Mouse (Mus musculus) telencephalon, adult 2 months (tissue): ENCODE data around the gene Tmx1.

Experiments
- DNase-seq: peaks from one replicate; pipeline ENCODE4 v3.0.0-alpha.2; 2011; ENCODE audit warnings: low read depth, low spot score

Tmx1 gene

DNA sequence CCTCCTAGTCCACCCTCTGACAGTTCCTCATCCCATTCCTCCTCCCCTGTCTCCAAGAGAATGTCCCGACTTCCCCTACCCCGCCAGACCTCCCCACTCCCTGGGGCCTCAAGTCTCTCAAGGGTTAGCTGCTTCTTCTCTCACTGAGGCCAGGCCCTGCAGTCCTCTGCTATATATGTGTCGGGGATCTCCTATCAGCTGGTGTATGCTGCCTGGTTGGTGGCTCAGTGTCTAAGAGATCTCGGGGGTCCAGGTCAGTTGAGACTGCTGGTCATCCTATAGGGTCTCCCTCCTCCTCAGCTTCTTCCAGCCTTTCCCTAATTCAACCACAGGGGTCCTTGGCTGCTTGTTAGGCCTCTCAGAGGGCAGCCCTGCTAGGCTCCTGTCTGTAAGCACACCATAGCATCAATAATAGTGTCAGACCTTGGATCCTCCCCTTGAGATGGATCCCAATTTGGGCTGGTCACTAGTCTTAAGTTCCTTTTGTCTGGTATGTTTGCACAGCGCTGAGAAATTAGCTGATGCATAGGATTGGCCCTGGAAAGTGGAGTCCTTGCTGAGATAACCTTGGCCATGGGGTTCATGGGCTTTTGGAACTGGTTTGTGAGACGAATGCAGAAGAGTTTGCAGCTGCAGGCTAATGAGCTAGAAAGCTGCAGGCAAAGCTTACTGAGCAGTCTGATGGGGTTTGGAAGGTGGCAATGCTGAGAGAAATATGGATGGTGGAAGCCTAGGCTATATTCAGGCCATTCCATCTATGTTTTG is 34.0 kb downstream of the Tmx1 start:
- DNase-seq: no peak

DNA sequence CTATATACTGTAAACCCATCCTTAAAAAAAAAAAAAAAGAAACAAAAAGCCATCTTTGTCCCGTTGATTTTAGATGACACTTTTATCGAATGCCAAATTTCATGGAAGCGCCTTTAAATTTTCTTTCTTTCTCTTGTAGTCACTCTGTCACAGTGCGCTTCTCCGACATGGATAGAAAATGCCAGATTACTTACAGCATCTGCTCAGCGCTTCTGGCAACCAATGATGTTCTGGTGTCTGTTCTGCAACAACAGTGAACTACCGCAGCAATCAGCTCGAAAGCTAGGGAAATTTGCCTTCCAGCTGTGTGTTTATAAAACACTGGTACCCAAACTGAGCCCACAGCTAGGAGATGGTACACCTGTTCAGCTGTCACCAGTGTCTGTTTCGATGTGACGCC is 39.5 kb downstream of the Tmx1 start:
- no peak for DNase-seq

DNA sequence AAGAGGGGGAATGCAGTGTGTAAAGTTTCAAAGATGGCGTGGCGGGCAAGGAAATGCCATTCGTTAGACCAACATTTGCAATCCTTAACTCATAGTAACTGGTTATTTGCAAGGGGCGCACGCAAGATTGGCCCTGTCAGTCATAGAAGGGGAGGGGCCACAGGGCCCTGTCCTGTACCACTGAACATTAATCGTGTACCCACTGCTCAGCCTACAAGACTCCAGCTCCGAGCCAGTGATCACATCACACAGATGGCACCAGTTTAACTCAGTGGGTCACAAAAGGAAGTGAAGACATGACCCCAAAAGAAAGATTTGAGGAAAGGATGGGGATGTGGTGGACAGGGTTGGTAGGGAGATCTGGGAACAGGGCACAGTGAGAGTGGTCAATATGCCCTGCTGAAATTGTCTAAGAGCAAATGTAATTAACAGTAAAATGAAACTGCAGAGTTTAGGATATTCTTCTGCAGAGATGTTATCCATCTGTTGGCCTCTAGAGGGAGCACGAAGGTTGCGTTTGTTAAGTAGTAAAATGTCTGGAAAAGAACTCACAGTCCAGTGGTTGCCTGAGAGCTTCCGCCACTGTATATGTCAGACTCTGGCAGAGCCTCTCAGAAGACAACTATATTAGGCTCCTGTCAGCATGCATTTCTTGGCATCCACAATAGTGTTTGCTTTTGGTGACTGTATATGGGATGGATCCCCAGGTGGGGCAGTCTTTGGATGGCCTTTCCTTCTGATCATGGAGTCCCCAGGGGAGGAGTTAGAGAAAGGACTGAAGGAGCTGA is 41.8 kb downstream of the Tmx1 start:
- no peak for DNase-seq

DNA sequence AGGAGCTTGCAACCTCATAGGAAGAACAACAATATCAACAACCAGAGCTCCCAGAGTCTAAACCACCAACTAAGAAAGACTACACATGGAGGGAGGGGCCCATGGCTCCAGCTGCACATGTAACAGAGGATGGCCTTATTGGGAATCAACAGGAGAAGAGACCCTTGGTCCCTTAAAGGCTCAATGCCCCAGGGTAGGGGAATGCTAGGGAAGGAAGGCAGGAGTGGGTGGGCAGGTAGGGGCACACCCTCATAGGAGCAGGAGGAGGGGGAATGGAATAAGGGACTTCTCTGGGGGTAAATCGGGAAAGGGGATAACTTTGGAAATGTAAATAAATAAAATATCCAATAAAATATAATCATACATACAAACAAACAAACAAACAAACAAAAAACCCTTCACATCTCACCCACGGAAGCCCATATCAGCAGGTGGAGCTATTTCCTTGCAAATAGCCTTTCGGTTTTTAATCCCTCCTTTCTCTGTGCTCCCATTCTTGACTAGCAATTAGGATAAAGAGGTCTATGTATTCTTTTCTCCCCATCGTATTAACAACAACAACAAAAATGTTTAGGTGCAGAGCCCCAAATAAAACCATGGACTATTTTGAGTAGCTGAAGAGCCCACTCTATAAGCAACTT is 42.5 kb downstream of the Tmx1 start:
- no peak for DNase-seq

DNA sequence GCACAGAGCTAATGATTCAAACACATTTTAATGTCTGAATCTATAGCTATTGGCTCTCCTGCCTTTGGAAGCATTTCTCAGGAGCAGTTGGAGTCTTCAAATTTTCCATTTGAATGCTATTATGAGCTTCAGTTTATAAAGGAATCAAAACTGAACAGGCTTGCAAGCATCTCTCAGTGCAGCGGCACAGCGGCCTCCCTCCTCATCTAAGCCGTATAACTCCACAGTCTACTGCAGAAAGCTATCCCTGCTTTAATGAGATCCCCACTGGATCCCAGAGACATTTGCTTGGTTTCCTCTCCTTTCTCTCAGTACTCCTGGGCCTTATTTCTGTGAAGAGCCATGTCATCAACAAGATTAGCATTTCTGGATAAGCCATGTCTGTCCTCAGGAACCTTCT is 45.2 kb downstream of the Tmx1 start:
- no peak for DNase-seq

DNA sequence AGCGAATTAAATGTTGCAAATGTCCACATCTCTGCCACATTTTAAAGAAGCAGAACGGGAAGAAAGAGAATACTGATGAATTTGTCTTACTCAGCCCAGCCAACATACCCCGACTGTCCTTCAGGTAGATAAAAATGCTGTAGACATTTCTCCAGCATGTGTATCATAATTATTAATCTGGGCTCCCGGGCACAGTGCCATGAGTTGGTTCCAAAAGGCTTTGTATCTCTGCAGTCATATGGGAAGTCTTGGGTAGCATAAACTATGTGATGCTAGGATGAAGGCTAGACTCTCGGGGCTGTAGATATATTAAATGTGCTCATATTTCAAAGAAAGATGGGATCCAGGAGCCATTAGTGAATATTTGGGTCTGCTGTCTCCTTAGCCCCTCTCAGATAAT is 53.1 kb downstream of the Tmx1 start:
- DNase-seq: no peak

DNA sequence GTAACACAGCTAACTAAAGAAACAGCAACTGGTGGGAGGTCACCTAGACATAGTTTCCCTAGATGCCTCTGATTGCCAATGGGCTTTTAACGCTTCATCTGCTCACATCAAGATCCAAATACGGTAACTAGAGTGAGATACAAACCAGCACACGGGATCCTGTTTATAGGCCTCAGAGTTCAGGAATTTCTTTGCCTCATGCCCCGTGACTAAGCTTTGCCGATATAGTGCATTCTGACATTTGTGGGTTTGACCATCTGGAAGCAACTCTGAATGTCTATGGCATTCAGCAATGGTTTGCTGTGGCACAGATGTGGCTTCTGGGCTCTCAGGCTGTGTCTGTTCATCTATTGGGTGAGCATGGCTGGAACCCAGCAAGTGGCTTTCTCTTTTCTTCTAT is 59.1 kb downstream of the Tmx1 start:
- no peak for DNase-seq

DNA sequence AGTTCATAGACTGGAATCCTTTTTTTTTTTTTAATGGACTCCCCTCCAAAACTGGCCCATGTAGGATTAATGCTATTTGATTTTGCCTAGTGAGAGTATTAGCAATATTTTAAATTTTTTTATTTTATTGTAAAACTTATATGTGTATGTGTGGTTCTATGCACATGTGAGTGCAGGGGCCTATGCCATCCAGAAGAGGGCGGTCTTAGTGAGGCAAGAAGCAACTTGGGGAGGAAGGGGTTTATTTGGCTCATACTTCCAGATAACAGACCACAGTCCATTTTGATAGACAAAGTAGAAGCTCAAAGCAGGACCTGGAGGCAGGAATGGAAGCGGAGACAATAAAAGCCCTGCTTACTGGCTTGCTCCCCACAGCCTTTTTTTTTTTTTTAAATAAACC is 59.5 kb downstream of the Tmx1 start:
- no peak for DNase-seq
